Mouse (Mus musculus): Measurements from ENCODE around the gene Agtpbp1. TPM values are rescaled to one million over a fixed set of nuclear protein-coding genes. Genes with fewer than 3 reads are reported as not detected.
A peak's percentile ranks its signal among the peaks of the same experiment; 100 is the strongest.
"Not testable (repeated sequence)": the region's sequence is repeated elsewhere in the genome, so short reads cannot be mapped to it uniquely, and the experiment has no call there.

Agtpbp1 gene
- polyA plus RNA-seq, 1 experiment from 2014 or later: 16.3 TPM

- H3K27me3 ChIP-seq: no peaks in the 10 kb centered on the region
- H3K9ac ChIP-seq: no peak overlapping the region
- H3K36me3 ChIP-seq: peaks cover 76% of the 10 kb centered on the region
- H3K27ac ChIP-seq (replicated peaks): no peak overlapping the region
- H3K4me3 ChIP-seq (replicated peaks): no peak overlapping the region
- no peaks in the 10 kb centered on the region for H3K9me3 ChIP-seq (replicated peaks)
- 85% methylated on average over 4 of the region's 4 CpGs for WGBS
- no peak overlapping the region for H3K4me2 ChIP-seq (replicated peaks)
- ATAC-seq (ENCODE audit: insufficient number of reproducible peaks, low FRiP score, low TSS enrichment, low read depth): no peak
- H3K4me1 ChIP-seq: no peaks in the 10 kb centered on the region
Measured at GRCm38 (mm10) chr13:59609885-59610284, 24.9 kb upstream of the Agtpbp1 start.

- Histone ChIP-seq H3K27ac (replicated peaks) (no peak overlapping the region), H3K9ac (no peak overlapping the region), H3K36me3 (peaks cover 82% of the 10 kb centered on the region), H3K27me3 (no peaks in the 10 kb centered on the region), H3K4me1 (no peaks in the 10 kb centered on the region), H3K9me3 (replicated peaks) (no peaks in the 10 kb centered on the region), H3K4me3 (replicated peaks) (no peak overlapping the region), H3K4me2 (replicated peaks) (no peak overlapping the region)
- ATAC-seq (ENCODE audit: insufficient number of reproducible peaks, low FRiP score, low TSS enrichment, low read depth): no peak
- 87% methylated on average over 10 of the region's 10 CpGs for WGBS
Measured at GRCm38 (mm10) chr13:59605221-59605922, 20.3 kb upstream of the Agtpbp1 start.

GRCm38 (mm10) chr13:59604511-59604910, 19.5 kb upstream of the Agtpbp1 start:
- Histone ChIP-seq H3K27ac (replicated peaks) (no peak overlapping the region), H3K4me2 (replicated peaks) (no peak overlapping the region), H3K9me3 (replicated peaks) (no peaks in the 10 kb centered on the region), H3K27me3 (no peaks in the 10 kb centered on the region), H3K4me3 (replicated peaks) (no peak overlapping the region), H3K4me1 (no peaks in the 10 kb centered on the region), H3K36me3 (peaks cover 82% of the 10 kb centered on the region), H3K9ac (no peak overlapping the region)
- ATAC-seq (ENCODE audit: insufficient number of reproducible peaks, low FRiP score, low TSS enrichment, low read depth): no peak
- 89% methylated on average over 1 of the region's 1 CpGs for WGBS

- Histone ChIP-seq H3K4me1 (no peaks in the 10 kb centered on the region), H3K4me3 (replicated peaks) (no peak overlapping the region), H3K27me3 (no peaks in the 10 kb centered on the region), H3K9ac (no peak overlapping the region), H3K9me3 (replicated peaks) (no peaks in the 10 kb centered on the region), H3K27ac (replicated peaks) (no peak overlapping the region), H3K36me3 (peaks cover 77% of the 10 kb centered on the region), H3K4me2 (replicated peaks) (no peak overlapping the region)
- 90% methylated on average over 5 of the region's 5 CpGs for WGBS
- no peak for ATAC-seq (ENCODE audit: insufficient number of reproducible peaks, low FRiP score, low TSS enrichment, low read depth)
Measured at GRCm38 (mm10) chr13:59603096-59603495, 18.1 kb upstream of the Agtpbp1 start.

GRCm38 (mm10) chr13:59592630-59593029, 7.6 kb upstream of the Agtpbp1 start:
- Histone ChIP-seq H3K27me3 (no peaks in the 10 kb centered on the region), H3K36me3 (peaks cover 48% of the 10 kb centered on the region), H3K9me3 (replicated peaks) (no peaks in the 10 kb centered on the region), H3K4me1 (peaks cover 3% of the 10 kb centered on the region), H3K4me3 (replicated peaks) (no peak overlapping the region), H3K4me2 (replicated peaks) (no peak overlapping the region), H3K9ac (no peak overlapping the region), H3K27ac (replicated peaks) (no peak overlapping the region)
- WGBS: 79% methylated on average over 1 of the region's 1 CpGs
- ATAC-seq (ENCODE audit: insufficient number of reproducible peaks, low FRiP score, low TSS enrichment, low read depth): no peak

- not testable (repeated sequence) for H3K4me3 ChIP-seq (replicated peaks); H3K9ac ChIP-seq; ATAC-seq (ENCODE audit: insufficient number of reproducible peaks, low FRiP score, low TSS enrichment, low read depth); H3K4me1 ChIP-seq; H3K9me3 ChIP-seq (replicated peaks); H3K4me2 ChIP-seq (replicated peaks); H3K27me3 ChIP-seq; H3K27ac ChIP-seq (replicated peaks)
- 93% methylated on average over 3 of the region's 3 CpGs for WGBS
- peaks cover 54% of the 10 kb centered on the region for H3K36me3 ChIP-seq
Measured at GRCm38 (mm10) chr13:59592058-59592457, 7.0 kb upstream of the Agtpbp1 start.

GRCm38 (mm10) chr13:59590691-59591090, 5.7 kb upstream of the Agtpbp1 start:
- H3K27ac ChIP-seq (replicated peaks): no peak overlapping the region
- H3K9ac ChIP-seq: no peak overlapping the region
- no peak for ATAC-seq (ENCODE audit: insufficient number of reproducible peaks, low FRiP score, low TSS enrichment, low read depth)
- H3K27me3 ChIP-seq: no peaks in the 10 kb centered on the region
- WGBS: 82% methylated on average over 4 of the region's 4 CpGs
- peaks cover 55% of the 10 kb centered on the region for H3K36me3 ChIP-seq
- H3K4me2 ChIP-seq (replicated peaks): no peak overlapping the region
- no peaks in the 10 kb centered on the region for H3K9me3 ChIP-seq (replicated peaks)
- peaks cover 20% of the 10 kb centered on the region for H3K4me1 ChIP-seq
- no peak overlapping the region for H3K4me3 ChIP-seq (replicated peaks)

- Histone ChIP-seq H3K4me3 (replicated peaks) (no peak overlapping the region), H3K36me3 (peaks cover 51% of the 10 kb centered on the region), H3K4me2 (replicated peaks) (no peak overlapping the region), H3K9ac (no peak overlapping the region), H3K9me3 (replicated peaks) (no peaks in the 10 kb centered on the region), H3K27me3 (no peaks in the 10 kb centered on the region), H3K27ac (replicated peaks) (no peak overlapping the region), H3K4me1 (peaks cover 20% of the 10 kb centered on the region)
- ATAC-seq (ENCODE audit: insufficient number of reproducible peaks, low FRiP score, low TSS enrichment, low read depth): no peak
- 88% methylated on average over 4 of the region's 4 CpGs for WGBS
Measured at GRCm38 (mm10) chr13:59589672-59590071, 4.6 kb upstream of the Agtpbp1 start.

- ATAC-seq (ENCODE audit: insufficient number of reproducible peaks, low FRiP score, low TSS enrichment, low read depth): no peak
- Histone ChIP-seq H3K27ac (replicated peaks) (no peak overlapping the region), H3K9ac (no peak overlapping the region), H3K4me3 (replicated peaks) (no peak overlapping the region), H3K4me1 (peaks cover 26% of the 10 kb centered on the region), H3K36me3 (peaks cover 40% of the 10 kb centered on the region), H3K9me3 (replicated peaks) (no peaks in the 10 kb centered on the region), H3K27me3 (no peaks in the 10 kb centered on the region), H3K4me2 (replicated peaks) (no peak overlapping the region)
- WGBS: 93% methylated on average over 2 of the region's 2 CpGs
Measured at GRCm38 (mm10) chr13:59587201-59587600, 2.2 kb upstream of the Agtpbp1 start.

- WGBS: under 1% methylated on average over 28 of the region's 28 CpGs
- peak overlapping the region; percentile 89 for H3K4me3 ChIP-seq (replicated peaks)
- no peak for ATAC-seq (ENCODE audit: insufficient number of reproducible peaks, low FRiP score, low TSS enrichment, low read depth)
Measured at GRCm38 (mm10) chr13:59585648-59586005, 600 bp upstream of the Agtpbp1 start.

GRCm38 (mm10) chr13:59584481-59584880, 546 bp downstream of the Agtpbp1 start:
- no peak overlapping the region; the same call in 1 of the 2 replicates for H3K9ac ChIP-seq
- ATAC-seq (ENCODE audit: insufficient number of reproducible peaks, low FRiP score, low TSS enrichment, low read depth): peak; percentile 68
- WGBS: 1% methylated on average over 9 of the region's 9 CpGs
- peaks cover 13% of the 10 kb centered on the region for H3K36me3 ChIP-seq
- H3K4me3 ChIP-seq (replicated peaks): peak overlapping the region; percentile 89
- H3K4me1 ChIP-seq: peaks cover 26% of the 10 kb centered on the region
- no peaks in the 10 kb centered on the region for H3K9me3 ChIP-seq (replicated peaks)
- H3K27me3 ChIP-seq: no peaks in the 10 kb centered on the region
- H3K27ac ChIP-seq (replicated peaks): peak overlapping the region; percentile 61
- H3K4me2 ChIP-seq (replicated peaks): peak overlapping the region; percentile 83

More at GRCm38 (mm10) chr13:59585648-59586005, 600 bp upstream of the Agtpbp1 start:
- Histone ChIP-seq H3K9ac (peak overlapping the region; percentile 86), H3K27me3 (no peaks in the 10 kb centered on the region), H3K4me2 (replicated peaks) (peak overlapping the region; percentile 70), H3K9me3 (replicated peaks) (no peaks in the 10 kb centered on the region), H3K27ac (replicated peaks) (peak overlapping the region; percentile 74), H3K4me1 (peaks cover 26% of the 10 kb centered on the region), H3K36me3 (peaks cover 24% of the 10 kb centered on the region)

- no peak overlapping the region for H3K4me3 ChIP-seq (replicated peaks)
- H3K27me3 ChIP-seq: no peaks in the 10 kb centered on the region
- H3K4me1 ChIP-seq: 0 out of 2 replicates have a peak, but pooled peaks cover 8% of the 10 kb centered on the region
- H3K9me3 ChIP-seq (replicated peaks): no peaks in the 10 kb centered on the region
- no peak overlapping the region for H3K9ac ChIP-seq
- H3K4me2 ChIP-seq (replicated peaks): no peak overlapping the region
- 92% methylated on average over 4 of the region's 4 CpGs for WGBS
- no peak overlapping the region for H3K27ac ChIP-seq (replicated peaks)
- no peak for ATAC-seq (ENCODE audit: insufficient number of reproducible peaks, low FRiP score, low TSS enrichment, low read depth)
- no peaks in the 10 kb centered on the region for H3K36me3 ChIP-seq
Measured at GRCm38 (mm10) chr13:59580954-59581353, 4.1 kb downstream of the Agtpbp1 start.
